Mouse (Mus musculus): ENCODE results near the gene Myo1d. TPM values are rescaled to one million over a fixed set of nuclear protein-coding genes. Genes with fewer than 3 reads are reported as not detected.
"Not testable (repeated sequence)": the region's sequence is repeated elsewhere in the genome, so short reads cannot be mapped to it uniquely, and the experiment has no call there.

Gene Myo1d
- polyA plus RNA-seq, 1 experiment, result not detected

DNA sequence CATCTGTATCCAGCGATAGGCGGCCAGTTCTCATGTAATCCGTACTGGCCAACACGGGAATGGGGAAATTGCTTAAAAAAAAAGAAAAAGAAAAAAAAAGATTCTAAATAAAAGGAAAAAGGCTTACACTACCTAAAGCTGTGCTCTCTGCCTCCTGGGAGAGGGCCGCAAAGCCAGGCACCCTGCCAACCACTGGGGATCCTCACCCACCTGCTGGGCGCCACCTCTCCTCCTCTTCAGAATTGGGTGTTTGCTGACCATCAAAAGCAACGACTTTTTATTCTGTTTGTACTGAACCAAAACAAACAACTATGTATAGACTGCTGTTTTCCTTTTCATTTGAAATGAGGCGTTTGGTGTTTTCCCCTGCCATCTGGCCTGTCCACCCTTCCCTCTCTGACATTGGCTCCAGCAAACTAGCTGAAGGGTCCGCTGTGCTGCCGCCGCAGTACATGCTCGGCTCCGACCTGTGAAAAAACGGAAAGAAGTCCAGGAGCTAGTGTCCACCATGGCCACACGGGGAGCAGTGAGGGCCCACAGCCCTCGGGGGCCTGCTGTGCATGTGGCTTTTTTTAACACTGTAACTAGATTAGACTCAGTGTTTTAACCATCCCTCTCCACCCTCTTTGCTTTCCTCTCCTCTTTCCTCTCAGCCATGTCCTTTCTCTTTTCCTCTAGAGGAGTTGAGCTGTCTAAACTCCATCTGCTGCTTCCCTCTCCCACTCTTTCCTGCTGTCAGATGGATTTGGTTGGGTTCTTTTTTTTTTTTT, 307.8 kb downstream of the Myo1d start:
- TF ChIP-seq CTCF (IDR thresholded peaks at IDR 0.05; ENCODE audit: insufficient read depth, low read depth, low read length) (no peak; the same call in 1 of the 2 replicates), POLR2A (IDR thresholded peaks at IDR 0.05; ENCODE audit: insufficient read depth, low read depth, low read length) (no peak)
- Histone ChIP-seq H3K4me1 (ENCODE audit: control insufficient read depth, insufficient read depth, low read length) (peaks cover 13% of the 10 kb centered on the region), H3K27ac (ENCODE audit: insufficient read depth, low read depth, low read length) (no peak overlapping the region), H3K4me3 (ENCODE audit: insufficient read depth, low read depth, low read length) (no peak overlapping the region)
- 56% methylated on average over 16 of the region's 16 CpGs for WGBS

DNA sequence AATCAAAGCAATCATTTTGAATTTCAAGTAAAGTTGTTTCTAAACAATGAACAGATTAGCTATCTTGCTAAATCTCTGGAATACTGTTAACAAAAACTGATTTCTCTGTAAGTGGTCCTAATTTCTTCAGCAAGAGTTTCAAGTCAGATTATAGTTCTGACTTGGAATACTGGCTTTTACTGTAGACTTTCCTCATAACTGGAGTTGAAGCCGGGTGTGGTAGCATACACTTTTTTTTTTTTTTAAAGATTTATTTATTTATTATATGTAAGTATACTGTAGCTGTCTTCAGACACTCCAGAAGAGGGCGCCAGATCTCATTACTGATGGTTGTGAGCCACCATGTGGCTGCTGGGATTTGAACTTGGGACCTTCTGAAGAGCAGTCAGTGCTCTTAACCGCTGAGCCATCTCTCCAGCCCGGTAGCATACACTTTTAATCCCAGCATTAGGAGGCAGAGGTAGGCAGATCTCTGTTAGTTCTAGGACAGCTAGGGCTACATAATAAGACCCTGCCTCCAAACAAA, 316.2 kb downstream of the Myo1d start:
- H3K4me1 ChIP-seq (ENCODE audit: control insufficient read depth, insufficient read depth, low read length); H3K27ac ChIP-seq (ENCODE audit: insufficient read depth, low read depth, low read length); H3K4me3 ChIP-seq (ENCODE audit: insufficient read depth, low read depth, low read length): not testable (repeated sequence)
- WGBS, result 92% methylated on average over 4 of the region's 4 CpGs

DNA sequence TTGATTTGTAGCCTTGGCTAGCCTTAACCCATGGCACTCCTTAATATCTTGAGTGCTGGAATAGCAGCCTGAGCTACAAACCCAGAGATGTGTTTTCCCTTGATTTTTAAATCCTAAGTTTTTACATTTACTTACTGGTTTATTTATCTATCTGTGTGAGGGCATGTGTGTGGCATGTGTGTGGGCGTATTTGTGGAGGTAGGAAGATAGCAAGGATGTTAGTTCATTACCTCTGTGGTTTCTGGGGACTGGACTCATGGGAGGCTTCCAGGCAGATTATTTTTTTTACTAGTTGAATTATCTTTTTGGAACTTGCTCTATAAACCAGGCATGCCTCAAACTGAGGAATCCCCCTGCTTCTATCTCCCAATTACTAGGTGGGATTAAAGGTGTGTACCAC, 326.6 kb downstream of the Myo1d start:
- Histone ChIP-seq H3K4me1 (ENCODE audit: control insufficient read depth, insufficient read depth, low read length) (no peaks in the 10 kb centered on the region), H3K27ac (ENCODE audit: insufficient read depth, low read depth, low read length) (no peak overlapping the region), H3K4me3 (ENCODE audit: insufficient read depth, low read depth, low read length) (no peak overlapping the region)
- no peak for TF ChIP-seq POLR2A (IDR thresholded peaks at IDR 0.05; ENCODE audit: insufficient read depth, low read depth, low read length)
- TF ChIP-seq CTCF (IDR thresholded peaks at IDR 0.05; ENCODE audit: insufficient read depth, low read depth, low read length), result no peak
- WGBS, result 96% methylated on average over 1 of the region's 1 CpGs

DNA sequence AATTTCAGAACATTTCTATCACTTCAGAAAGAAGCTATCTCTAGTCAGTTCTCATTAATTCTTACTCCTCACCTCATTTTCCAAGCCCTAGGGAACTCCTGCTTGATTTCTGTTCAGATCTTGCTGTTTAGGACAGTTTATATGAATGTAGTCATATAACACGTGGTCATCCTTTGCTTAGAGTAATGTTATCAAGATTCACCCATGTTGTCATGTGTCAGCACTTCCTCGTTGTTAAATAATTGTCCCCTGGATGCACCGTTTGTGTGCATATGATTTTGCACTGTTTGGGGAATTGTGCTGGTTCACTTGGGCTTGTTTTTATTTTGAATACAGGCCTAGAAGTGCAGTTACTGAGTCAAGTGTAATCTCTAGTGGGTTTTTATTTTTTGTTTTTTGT, 327.6 kb downstream of the Myo1d start:
- Histone ChIP-seq H3K4me1 (ENCODE audit: control insufficient read depth, insufficient read depth, low read length) (no peaks in the 10 kb centered on the region), H3K4me3 (ENCODE audit: insufficient read depth, low read depth, low read length) (no peak overlapping the region), H3K27ac (ENCODE audit: insufficient read depth, low read depth, low read length) (no peak overlapping the region)
- WGBS, result 90% methylated on average over 3 of the region's 3 CpGs
- TF ChIP-seq POLR2A (IDR thresholded peaks at IDR 0.05; ENCODE audit: insufficient read depth, low read depth, low read length) (no peak), CTCF (IDR thresholded peaks at IDR 0.05; ENCODE audit: insufficient read depth, low read depth, low read length) (no peak)

DNA sequence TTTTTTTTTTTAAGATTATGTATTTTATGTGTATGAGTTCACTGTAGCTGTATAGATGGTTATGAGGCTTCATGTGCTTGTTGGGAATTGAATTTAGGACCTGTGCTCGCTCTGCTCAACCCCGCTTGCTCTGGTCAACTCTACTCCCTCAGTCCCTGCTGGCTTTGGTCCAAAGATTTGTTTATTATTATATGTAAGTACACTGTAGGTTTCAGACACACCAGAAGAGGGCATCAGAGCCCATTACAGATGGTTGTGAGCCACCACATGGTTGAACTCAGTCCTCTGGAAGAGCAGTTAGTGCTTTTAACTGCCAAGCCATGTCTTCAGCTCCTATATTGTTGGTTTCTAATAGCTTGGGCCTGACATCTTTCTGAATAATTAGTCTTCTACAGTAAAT, 330.0 kb downstream of the Myo1d start:
- Histone ChIP-seq H3K27ac (ENCODE audit: insufficient read depth, low read depth, low read length) (no peak overlapping the region), H3K4me3 (ENCODE audit: insufficient read depth, low read depth, low read length) (no peak overlapping the region), H3K4me1 (ENCODE audit: control insufficient read depth, insufficient read depth, low read length) (no peaks in the 10 kb centered on the region)
- no peak for TF ChIP-seq CTCF (IDR thresholded peaks at IDR 0.05; ENCODE audit: insufficient read depth, low read depth, low read length)
- TF ChIP-seq POLR2A (IDR thresholded peaks at IDR 0.05; ENCODE audit: insufficient read depth, low read depth, low read length), result no peak
- WGBS, result 96% methylated on average over 2 of the region's 2 CpGs

DNA sequence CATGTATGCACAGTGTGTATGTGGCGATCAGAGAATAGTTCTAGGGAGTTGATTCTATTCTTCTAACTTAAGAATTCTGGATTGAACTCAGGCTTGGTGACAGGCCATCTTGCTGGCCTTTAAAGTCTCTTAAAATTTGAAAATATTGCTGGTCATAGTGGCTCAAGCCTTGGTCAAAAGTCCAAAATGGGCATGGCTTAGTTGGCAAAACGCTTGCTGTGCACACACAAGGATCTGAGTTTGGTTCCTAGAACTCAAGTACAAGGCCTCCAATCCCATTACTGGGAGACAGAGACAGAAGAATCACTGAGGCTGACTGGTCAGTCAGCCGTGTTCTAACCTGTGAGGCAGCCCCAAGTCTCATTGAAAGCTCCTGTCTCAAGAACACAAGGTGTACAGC, 332.9 kb downstream of the Myo1d start:
- no peaks in the 10 kb centered on the region for H3K4me1 ChIP-seq (ENCODE audit: control insufficient read depth, insufficient read depth, low read length)
- H3K4me3 ChIP-seq (ENCODE audit: insufficient read depth, low read depth, low read length), result no peak overlapping the region
- TF ChIP-seq CTCF (IDR thresholded peaks at IDR 0.05; ENCODE audit: insufficient read depth, low read depth, low read length) (no peak), POLR2A (IDR thresholded peaks at IDR 0.05; ENCODE audit: insufficient read depth, low read depth, low read length) (no peak)
- no peak overlapping the region for H3K27ac ChIP-seq (ENCODE audit: insufficient read depth, low read depth, low read length)
- WGBS, result 93% methylated on average over 3 of the region's 3 CpGs

Other genes starting within 250 kb of the Myo1d start
- gene Tmem98, start 30.1 kb upstream of the Myo1d start, polyA plus RNA-seq (2012; ENCODE audit: insufficient read depth, insufficient read length, low replicate concordance, missing spikeins), result not detected in 2 replicates
- gene Spaca3, start 78.3 kb upstream of the Myo1d start, polyA plus RNA-seq (2012; ENCODE audit: insufficient read depth, insufficient read length, low replicate concordance, missing spikeins), result not detected in 2 replicates